Mouse (Mus musculus) kidney, adult 11 months (tissue): Measurements from ENCODE around the gene Zfp13.
"Not testable (repeated sequence)": the region's sequence is repeated elsewhere in the genome, so short reads cannot be mapped to it uniquely, and the experiment has no call there.

Experiments used
- DNase-seq: peaks from one replicate; pipeline ENCODE4 v3.0.0; 2022

Gene Zfp13

GRCm38 (mm10) chr17:23598582-23599552 is at the start of gene Zfp13:
TSS of gene Zfp13 (minus strand) at chr17:23599487.
- peak; percentile 93 for DNase-seq

- no peak for DNase-seq
These were observed 46.6 kb upstream of the Zfp13 start for GRCm38 (mm10) chr17:23645894-23646293.

GRCm38 (mm10) chr17:23644613-23645495 is 45.6 kb upstream of the Zfp13 start, which contains the start of gene Mmp25:
TSS of gene Mmp25 (minus strand) at chr17:23645277.
- DNase-seq, result no peak

- DNase-seq, result no peak
These were observed 32.0 kb upstream of the Zfp13 start for GRCm38 (mm10) chr17:23631241-23631640.

- DNase-seq, result peak; percentile 45
These were observed 31.1 kb upstream of the Zfp13 start for GRCm38 (mm10) chr17:23630195-23631020.

- no peak for DNase-seq
These were observed 28.5 kb upstream of the Zfp13 start for GRCm38 (mm10) chr17:23627813-23628212.

- DNase-seq, result no peak
These were observed 21.1 kb upstream of the Zfp13 start for GRCm38 (mm10) chr17:23620351-23620750.

GRCm38 (mm10) chr17:23617087-23617486 is 17.8 kb upstream of the Zfp13 start:
- no peak for DNase-seq

- peak; percentile 32 for DNase-seq
These were observed 11.1 kb upstream of the Zfp13 start for GRCm38 (mm10) chr17:23610361-23610800.

- no peak for DNase-seq
These were observed 10.3 kb upstream of the Zfp13 start for GRCm38 (mm10) chr17:23609612-23610011.

GRCm38 (mm10) chr17:23605220-23605619 is 5.9 kb upstream of the Zfp13 start:
- DNase-seq, result no peak

- DNase-seq, result no peak
These were observed 5.1 kb upstream of the Zfp13 start for GRCm38 (mm10) chr17:23604394-23604793.

- DNase-seq, result no peak
These were observed 4.3 kb upstream of the Zfp13 start for GRCm38 (mm10) chr17:23603542-23603941.

- DNase-seq, result no peak
These were observed 3.8 kb upstream of the Zfp13 start for GRCm38 (mm10) chr17:23603077-23603476.

GRCm38 (mm10) chr17:23601836-23602585 is 2.7 kb upstream of the Zfp13 start:
- no peak for DNase-seq

GRCm38 (mm10) chr17:23600641-23601622 is 1.6 kb upstream of the Zfp13 start, which contains the start of gene Zscan10:
TSS of gene Zscan10 (plus strand) at chr17:23600856.
- no peak for DNase-seq

GRCm38 (mm10) chr17:23599605-23600063 is 347 bp upstream of the Zfp13 start:
- no peak for DNase-seq

- not testable (repeated sequence) for DNase-seq
These were observed 4.1 kb downstream of the Zfp13 start for GRCm38 (mm10) chr17:23595139-23595538.

GRCm38 (mm10) chr17:23592926-23593300 is 6.4 kb downstream of the Zfp13 start:
- DNase-seq, result no peak
